Mouse (Mus musculus): ENCODE measurements around the gene Mthfsd.

- TF ChIP-seq CTCF (IDR thresholded peaks at IDR 0.05; ENCODE audit: low read depth, low read length): no peak
- no peak for TF ChIP-seq POLR2AphosphoS5 (IDR thresholded peaks at IDR 0.05; ENCODE audit: insufficient replicate concordance, low read depth, low read length)
- TF ChIP-seq GATA1 (IDR thresholded peaks at IDR 0.05; ENCODE audit: borderline replicate concordance, low read length): no peak
- no peak for TF ChIP-seq TAL1 (conservative IDR thresholded peaks at IDR 0.05; ENCODE audit: low read depth, low read length)
- no peak for TF ChIP-seq GATA2 (IDR thresholded peaks at IDR 0.05; ENCODE audit: borderline replicate concordance, low read depth, low read length)
Measured at GRCm38 (mm10) chr8:121043719-121044440, 64.3 kb downstream of the Mthfsd start.
